Mouse (Mus musculus) megakaryocyte, embryonic 14.5 days (primary cell): ENCODE measurements around the gene Fzr1. TPM values are rescaled to one million over a fixed set of nuclear protein-coding genes. Genes with fewer than 3 reads are reported as not detected.

ENCODE experiments used
- H3K27me3 ChIP-seq: replicated peaks from 2 replicates; pipeline ENCODE3; 2012; ENCODE audit warnings: inconsistent platforms
- H3K36me3 ChIP-seq: replicated peaks from 2 replicates; pipeline ENCODE3; 2012; ENCODE audit warnings: low read length, inconsistent platforms, mixed read lengths
- H3K4me1 ChIP-seq: 2 replicates; pipeline ENCODE4 v1.6.1; 2012; ENCODE audit warnings: inconsistent platforms
- H3K4me3 ChIP-seq: replicated peaks from 2 replicates; pipeline ENCODE3; 2012; ENCODE audit warnings: moderate library complexity, mild to moderate bottlenecking, inconsistent platforms
- H3K9me3 ChIP-seq: 2 replicates; pipeline ENCODE4 v1.6.1; 2012; ENCODE audit warnings: inconsistent platforms
- FLI1 ChIP-seq: IDR thresholded peaks from 2 replicates; pipeline ENCODE4 v1.6.1; 2012; ENCODE audit warnings: low read length, inconsistent platforms, mixed read lengths
- GATA1 ChIP-seq: IDR thresholded peaks from 3 replicates; pipeline ENCODE4 v1.6.1; 2012; ENCODE audit warnings: mixed read lengths, low read length, inconsistent platforms, borderline replicate concordance
- polyA plus RNA-seq: library from polyadenylated mRNA; stranded (reverse); fragments of >175 nt; gene quantifications from 2 replicates; pipeline ENCODE4 v1.2.3, GENCODE M21; 2012; ENCODE audit warnings: low replicate concordance; ENCODE audit not compliant: insufficient read depth

Fzr1 gene
- polyA plus RNA-seq, 1 experiment, result 72.9 TPM

DNA sequence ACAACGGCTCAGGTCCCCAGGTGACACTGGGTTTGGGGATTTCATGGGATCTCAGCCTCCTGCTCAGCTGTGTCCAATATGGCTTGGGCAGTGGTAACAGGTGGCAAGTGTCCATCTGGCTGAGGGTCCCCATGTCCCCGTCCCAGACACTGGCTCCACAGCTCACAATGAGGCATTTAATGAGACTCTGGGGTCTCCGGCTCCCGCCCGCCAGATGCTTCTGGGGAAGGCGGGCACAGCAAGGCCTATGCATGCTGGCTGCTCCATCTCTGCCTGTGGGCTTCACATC lies 11.2 kb downstream of the Fzr1 start:
- H3K36me3 ChIP-seq, result peaks cover 100% of the 10 kb centered on the region
- no peak overlapping the region for H3K4me3 ChIP-seq
- peaks cover 73% of the 10 kb centered on the region for H3K4me1 ChIP-seq
- H3K27me3 ChIP-seq, result no peaks in the 10 kb centered on the region
- no peaks in the 10 kb centered on the region for H3K9me3 ChIP-seq
- TF ChIP-seq GATA1, result no peak
- TF ChIP-seq FLI1, result no peak

DNA sequence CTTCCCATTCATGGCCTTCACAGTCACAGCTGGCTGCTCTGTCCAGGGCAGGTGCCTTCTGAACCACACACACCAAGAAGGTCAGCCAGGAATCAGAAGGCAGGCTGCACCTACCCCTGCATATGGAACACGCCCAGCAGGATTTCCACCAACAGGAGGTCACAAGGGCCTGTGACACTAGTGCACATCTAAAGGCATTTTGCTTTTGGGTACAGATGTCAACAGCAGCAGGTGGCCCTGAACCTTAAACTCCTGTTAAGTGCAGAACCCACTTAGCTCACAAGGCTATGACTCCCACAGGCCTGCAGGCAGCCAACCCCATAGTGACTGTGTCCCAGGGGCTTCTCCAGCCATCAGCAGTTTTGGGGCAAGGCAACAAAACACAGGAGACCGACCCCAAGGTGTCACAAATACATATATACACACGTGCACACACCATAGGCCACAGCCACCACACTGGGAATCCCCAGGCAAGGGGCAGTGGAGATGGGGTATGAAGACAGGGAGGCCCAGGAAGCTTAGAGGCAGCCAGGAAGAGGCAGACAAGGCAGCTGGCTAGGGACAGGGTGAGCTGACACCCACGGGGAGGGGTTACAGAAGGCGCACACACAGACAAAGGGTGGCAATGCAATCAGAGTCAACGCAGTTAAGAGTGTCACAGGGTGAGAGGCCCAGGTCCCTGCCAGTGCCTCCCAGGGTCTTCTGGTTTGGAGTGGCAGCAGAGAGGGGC lies 11.7 kb downstream of the Fzr1 start:
- Histone ChIP-seq H3K4me1 (peaks cover 74% of the 10 kb centered on the region), H3K9me3 (no peaks in the 10 kb centered on the region), H3K36me3 (peaks cover 100% of the 10 kb centered on the region), H3K27me3 (no peaks in the 10 kb centered on the region), H3K4me3 (peak overlapping the region; percentile 38)
- no peak for TF ChIP-seq FLI1
- no peak for TF ChIP-seq GATA1

DNA sequence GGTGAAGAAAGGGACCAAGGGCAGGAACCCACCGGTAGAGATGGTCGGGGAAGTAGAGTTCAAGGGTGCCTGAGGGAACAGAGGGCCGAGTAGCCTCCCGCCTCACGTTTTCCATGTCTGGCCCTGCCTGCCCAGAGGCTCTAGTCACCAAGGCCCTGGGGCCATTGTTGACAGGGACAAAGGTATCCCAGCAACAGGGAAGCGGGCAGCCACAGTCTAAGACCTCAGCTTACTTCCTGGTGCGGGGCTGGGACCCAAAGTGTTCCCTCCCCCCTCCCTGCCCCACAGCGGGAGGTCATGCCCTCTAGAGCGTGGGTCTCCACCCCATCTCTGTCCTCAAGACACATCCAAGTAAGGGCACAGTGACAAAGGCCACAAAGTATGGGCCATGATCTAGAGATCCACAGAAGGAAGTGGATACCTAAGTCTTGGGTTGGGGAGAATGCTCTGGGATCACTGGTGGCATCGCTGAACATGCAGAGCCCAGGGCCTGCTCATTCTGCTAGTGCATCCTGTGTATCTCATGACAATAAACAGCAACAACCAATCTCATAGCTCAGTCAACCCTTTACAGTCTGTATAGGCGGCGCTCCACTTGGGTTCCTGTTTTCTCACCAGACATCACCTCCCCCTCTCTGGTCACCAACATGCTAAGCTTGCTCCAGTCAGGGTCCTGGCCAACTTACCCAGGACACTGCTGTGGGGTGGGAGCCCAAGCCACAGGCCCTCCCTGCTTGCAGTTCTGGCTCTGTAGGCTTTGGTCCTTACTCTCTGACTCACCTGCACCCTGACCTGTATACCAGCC lies 12.4 kb downstream of the Fzr1 start, which contains the start of gene 4930404N11Rik:
TSS of gene 4930404N11Rik (minus strand) at position 145 of the 805 bp plus-strand sequence.
- TF ChIP-seq FLI1 (no peak), GATA1 (no peak)
- peak within 1 kb of the TSS; percentile 4 for H3K4me3 ChIP-seq
- H3K4me1 ChIP-seq, result peaks cover 81% of the 10 kb centered on the region
- no peaks in the 10 kb centered on the region for H3K27me3 ChIP-seq
- H3K9me3 ChIP-seq, result no peaks in the 10 kb centered on the region
- H3K36me3 ChIP-seq, result peaks cover 100% of the 10 kb centered on the region

DNA sequence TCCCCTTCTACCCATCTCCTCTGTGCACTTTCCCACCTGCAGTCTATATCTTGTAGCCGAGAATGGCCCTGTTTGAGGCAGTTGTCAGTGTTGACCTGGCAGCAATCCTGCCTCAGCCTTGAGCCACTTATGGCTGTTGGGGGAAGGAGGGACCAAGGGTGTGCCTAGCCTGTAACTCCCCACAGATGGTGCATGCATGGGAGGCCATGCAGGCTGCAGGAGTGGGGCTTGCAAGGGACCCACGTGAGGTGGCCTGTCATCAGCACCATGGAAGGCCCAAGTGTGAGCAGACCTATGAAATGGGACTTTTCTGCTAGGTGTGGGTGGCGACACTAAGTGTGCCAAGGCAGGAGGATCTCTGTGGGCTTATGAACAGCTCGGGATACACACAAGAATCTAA lies 13.2 kb downstream of the Fzr1 start:
- H3K27me3 ChIP-seq, result no peaks in the 10 kb centered on the region
- H3K4me3 ChIP-seq, result peak overlapping the region; percentile 4
- H3K9me3 ChIP-seq, result no peaks in the 10 kb centered on the region
- H3K36me3 ChIP-seq, result peaks cover 100% of the 10 kb centered on the region
- TF ChIP-seq GATA1 (no peak), FLI1 (no peak)
- peaks cover 88% of the 10 kb centered on the region for H3K4me1 ChIP-seq

DNA sequence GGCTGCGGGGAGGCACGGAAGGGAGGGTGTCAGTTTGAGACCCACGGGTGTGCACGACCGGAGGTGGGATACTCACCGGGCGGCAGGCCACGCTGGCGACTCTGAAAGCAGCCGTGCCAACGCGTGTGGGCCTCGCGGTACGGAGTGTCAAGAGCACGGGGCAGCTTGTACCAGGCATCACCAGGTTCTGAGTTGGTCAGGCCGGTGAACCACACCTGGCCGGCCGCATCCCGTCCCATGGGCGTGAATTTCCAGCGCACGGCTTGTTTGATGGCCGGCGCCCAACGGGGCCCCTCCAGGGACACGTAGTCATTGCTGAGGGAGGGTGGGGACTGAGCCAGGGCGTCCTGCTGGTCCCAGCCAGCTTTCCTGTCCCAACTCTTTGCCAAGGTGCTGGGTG lies 13.7 kb downstream of the Fzr1 start:
- peaks cover 92% of the 10 kb centered on the region for H3K4me1 ChIP-seq
- peaks cover 100% of the 10 kb centered on the region for H3K36me3 ChIP-seq
- H3K9me3 ChIP-seq, result no peaks in the 10 kb centered on the region
- TF ChIP-seq GATA1 (no peak), FLI1 (no peak)
- H3K27me3 ChIP-seq, result no peaks in the 10 kb centered on the region
- H3K4me3 ChIP-seq, result no peak overlapping the region

DNA sequence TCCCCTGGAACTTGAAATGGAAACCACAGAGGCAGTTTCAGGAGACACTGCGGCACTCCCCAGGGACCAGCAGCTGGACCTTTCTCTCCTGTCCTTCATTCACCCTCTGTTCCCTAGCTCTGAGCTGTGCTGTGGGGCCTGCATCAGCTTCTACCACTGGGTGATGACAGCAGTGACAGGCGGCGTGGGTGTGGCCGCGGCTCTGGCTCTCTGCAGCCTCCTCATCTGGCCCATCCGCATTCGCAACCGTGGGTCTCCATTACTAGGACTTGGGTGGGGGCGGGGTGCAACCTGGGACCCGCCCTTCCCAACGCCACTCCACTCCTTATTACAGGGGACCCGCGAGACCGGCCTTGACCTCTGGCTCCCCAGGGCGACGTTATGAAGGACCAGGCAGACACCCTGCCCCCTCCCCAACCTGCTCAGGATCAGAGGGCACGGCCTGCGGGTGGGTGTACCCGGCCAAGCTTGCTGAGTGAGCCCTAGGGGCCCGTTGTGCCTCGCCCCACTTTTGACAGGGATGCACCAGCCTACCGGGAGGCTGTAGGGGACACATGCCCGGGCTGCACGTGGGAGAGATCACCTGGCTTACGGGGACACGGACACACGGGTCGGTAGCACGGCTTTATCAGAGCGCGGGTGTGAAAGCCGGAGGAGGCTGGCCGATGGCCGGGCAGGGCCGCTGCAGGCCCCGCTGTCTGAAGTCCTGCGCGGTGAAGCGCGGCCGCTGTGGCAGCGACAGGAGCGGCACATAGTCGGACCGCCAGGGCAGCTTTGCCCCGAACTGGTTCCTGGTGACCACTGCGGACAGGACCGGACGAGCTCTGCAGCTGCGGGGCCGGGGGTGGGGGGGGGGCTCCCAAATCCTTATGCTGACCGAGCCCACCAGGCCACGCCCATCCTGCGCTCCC lies 14.6 kb downstream of the Fzr1 start:
- Histone ChIP-seq H3K36me3 (peaks cover 99% of the 10 kb centered on the region), H3K27me3 (no peaks in the 10 kb centered on the region), H3K4me3 (no peak overlapping the region), H3K4me1 (peaks cover 95% of the 10 kb centered on the region), H3K9me3 (no peaks in the 10 kb centered on the region)
- TF ChIP-seq GATA1 (no peak), FLI1 (no peak)

DNA sequence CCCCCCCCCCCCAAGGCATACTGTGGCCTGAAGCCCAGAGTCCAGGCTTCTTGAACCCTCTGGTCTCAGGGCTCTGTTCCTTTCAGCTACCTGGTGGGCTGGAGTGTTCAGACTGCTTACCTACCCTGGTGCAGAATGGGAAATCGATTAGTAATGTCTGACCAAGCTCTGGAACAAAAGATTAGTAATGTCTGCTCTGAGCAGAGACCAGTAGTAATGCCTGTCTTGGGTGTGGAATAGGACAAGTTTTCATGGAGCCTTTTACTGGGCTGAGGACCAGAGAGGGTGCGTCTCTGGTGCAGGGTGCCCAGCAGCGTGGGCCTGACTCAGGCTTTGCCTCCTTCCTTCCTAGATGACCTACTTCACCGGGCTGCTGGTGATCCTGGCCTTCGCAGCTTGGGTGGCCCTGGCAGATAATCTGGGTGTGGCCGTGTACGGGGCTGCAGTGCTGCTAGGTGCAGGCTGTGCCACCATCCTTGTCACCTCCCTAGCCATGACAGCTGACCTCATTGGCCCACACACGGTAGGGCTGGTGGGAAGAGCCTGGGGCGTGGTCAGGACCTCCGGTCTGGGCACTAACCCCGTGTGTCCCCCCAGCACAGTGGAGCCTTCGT lies 15.9 kb downstream of the Fzr1 start:
- H3K36me3 ChIP-seq, result peaks cover 87% of the 10 kb centered on the region
- peaks cover 95% of the 10 kb centered on the region for H3K4me1 ChIP-seq
- H3K4me3 ChIP-seq, result peak overlapping the region; percentile 28
- H3K9me3 ChIP-seq, result no peaks in the 10 kb centered on the region
- H3K27me3 ChIP-seq, result no peaks in the 10 kb centered on the region
- TF ChIP-seq FLI1 (no peak), GATA1 (no peak)

DNA sequence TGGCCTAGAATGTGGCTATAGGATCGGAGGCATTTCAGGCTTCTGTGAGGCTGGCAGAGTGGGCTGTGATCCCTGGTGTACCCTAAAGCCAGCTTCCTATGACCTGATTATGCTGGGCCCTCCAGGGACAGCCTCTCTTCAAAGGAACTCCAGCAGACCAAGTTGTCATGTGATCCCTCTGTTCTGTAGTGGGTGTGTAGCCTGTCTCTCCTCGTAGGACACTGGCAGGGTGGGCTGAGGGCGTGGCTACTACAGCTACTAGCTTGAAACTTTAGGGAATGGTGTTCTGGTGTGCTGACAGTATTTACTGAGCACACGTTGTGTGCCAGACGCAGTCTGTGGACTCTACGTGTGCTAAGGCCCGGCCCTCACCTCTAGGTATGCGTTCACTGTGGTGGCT lies 17.6 kb downstream of the Fzr1 start:
- peak overlapping the region; percentile 81 for H3K4me3 ChIP-seq
- peaks cover 91% of the 10 kb centered on the region for H3K4me1 ChIP-seq

DNA sequence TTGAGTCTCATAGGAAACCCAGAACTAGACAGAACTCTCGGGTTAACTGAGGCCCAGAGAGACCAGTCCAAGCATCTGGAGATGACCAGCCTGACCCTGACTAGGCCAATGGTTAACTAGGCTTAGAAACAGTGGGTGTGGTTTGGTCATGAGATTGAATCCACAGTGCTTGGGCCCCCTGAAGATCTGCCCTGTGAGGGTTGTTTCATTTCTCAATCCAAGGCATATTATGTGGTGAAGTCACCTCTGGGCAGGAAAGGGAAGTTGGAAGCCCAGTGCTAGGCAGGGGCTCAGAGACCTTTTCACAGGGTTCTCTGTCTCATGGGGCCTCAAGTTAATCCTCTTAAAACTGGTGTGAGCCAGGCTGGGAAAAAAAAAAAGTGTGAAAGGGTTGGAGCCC lies 19.5 kb downstream of the Fzr1 start:
- no peak for TF ChIP-seq GATA1
- no peak for TF ChIP-seq FLI1
- H3K36me3 ChIP-seq, result peaks cover 51% of the 10 kb centered on the region
- H3K4me1 ChIP-seq, result peaks cover 90% of the 10 kb centered on the region
- no peaks in the 10 kb centered on the region for H3K27me3 ChIP-seq
- H3K9me3 ChIP-seq, result no peaks in the 10 kb centered on the region
- H3K4me3 ChIP-seq, result peak overlapping the region; percentile 100

More for the DNA sequence above, 17.6 kb downstream of the Fzr1 start:
- no peaks in the 10 kb centered on the region for H3K9me3 ChIP-seq
- H3K27me3 ChIP-seq, result no peaks in the 10 kb centered on the region
- H3K36me3 ChIP-seq, result peaks cover 69% of the 10 kb centered on the region
- no peak for TF ChIP-seq FLI1
- TF ChIP-seq GATA1, result no peak
